Mouse (Mus musculus): ENCODE measurements around the gene Pum1. TPM values are rescaled to one million over a fixed set of nuclear protein-coding genes. Genes with fewer than 3 reads are reported as not detected.

Pum1 gene
- polyA plus RNA-seq, 2 experiments, result 69.5 to 83.8 TPM

GRCm38 (mm10) chr4:130749566-130749965 lies 86.4 kb downstream of the Pum1 start:
- H3K4me3 ChIP-seq (replicated peaks; ENCODE audit: low read length), result no peak overlapping the region
- H3K9ac ChIP-seq (ENCODE audit: low read depth, low read length, severe bottlenecking), result no peak overlapping the region
- no peak for TF ChIP-seq POLR2A (IDR thresholded peaks at IDR 0.05; ENCODE audit: borderline replicate concordance, extremely low read depth, insufficient read depth, insufficient read length)
- DNase-seq (ENCODE audit: low spot score) (no peak), ATAC-seq (ENCODE audit: low FRiP score, low read depth) (no peak)
- 86% methylated on average over 7 of the region's 7 CpGs for WGBS
- H3K4me2 ChIP-seq (replicated peaks; ENCODE audit: low read depth, low read length, severe bottlenecking), result no peak overlapping the region
- H3K27me3 ChIP-seq (ENCODE audit: control insufficient read depth, insufficient read depth, low read length), result no peaks in the 10 kb centered on the region
- no peaks in the 10 kb centered on the region for H3K9me3 ChIP-seq (ENCODE audit: control insufficient read depth, low read length)
- H3K4me1 ChIP-seq (ENCODE audit: control insufficient read depth, insufficient read depth, low read length), result no peaks in the 10 kb centered on the region
- no peak overlapping the region for H3K27ac ChIP-seq (replicated peaks; ENCODE audit: low read depth, low read length)
- H3K36me3 ChIP-seq (ENCODE audit: control insufficient read depth, insufficient read depth, low read length), result peaks cover 96% of the 10 kb centered on the region

- Histone ChIP-seq H3K27me3 (ENCODE audit: control insufficient read depth, insufficient read depth, low read length) (no peaks in the 10 kb centered on the region), H3K9ac (ENCODE audit: low read depth, low read length, severe bottlenecking) (no peak overlapping the region), H3K36me3 (ENCODE audit: control insufficient read depth, insufficient read depth, low read length) (peaks cover 90% of the 10 kb centered on the region)
Measured at GRCm38 (mm10) chr4:130751966-130752365, 88.8 kb downstream of the Pum1 start.

GRCm38 (mm10) chr4:130752591-130752990 lies 89.5 kb downstream of the Pum1 start:
- Histone ChIP-seq H3K27me3 (ENCODE audit: control insufficient read depth, insufficient read depth, low read length) (no peaks in the 10 kb centered on the region), H3K36me3 (ENCODE audit: control insufficient read depth, insufficient read depth, low read length) (peaks cover 89% of the 10 kb centered on the region), H3K27ac (replicated peaks; ENCODE audit: low read depth, low read length) (no peak overlapping the region), H3K4me1 (ENCODE audit: control insufficient read depth, insufficient read depth, low read length) (no peaks in the 10 kb centered on the region), H3K9me3 (ENCODE audit: control insufficient read depth, low read length) (no peaks in the 10 kb centered on the region), H3K4me3 (replicated peaks; ENCODE audit: low read length) (no peak overlapping the region), H3K4me2 (replicated peaks; ENCODE audit: low read depth, low read length, severe bottlenecking) (no peak overlapping the region), H3K9ac (ENCODE audit: low read depth, low read length, severe bottlenecking) (no peak overlapping the region)
- no peak for TF ChIP-seq POLR2A (IDR thresholded peaks at IDR 0.05; ENCODE audit: borderline replicate concordance, extremely low read depth, insufficient read depth, insufficient read length)
- no peak for ATAC-seq (ENCODE audit: low FRiP score, low read depth)
- no peak for DNase-seq (ENCODE audit: low spot score)
- 72% methylated on average over 7 of the region's 7 CpGs for WGBS

More at GRCm38 (mm10) chr4:130751966-130752365, 88.8 kb downstream of the Pum1 start:
- TF ChIP-seq POLR2A (IDR thresholded peaks at IDR 0.05; ENCODE audit: borderline replicate concordance, extremely low read depth, insufficient read depth, insufficient read length), result no peak
- Histone ChIP-seq H3K4me1 (ENCODE audit: control insufficient read depth, insufficient read depth, low read length) (no peaks in the 10 kb centered on the region), H3K27ac (replicated peaks; ENCODE audit: low read depth, low read length) (no peak overlapping the region), H3K9me3 (ENCODE audit: control insufficient read depth, low read length) (no peaks in the 10 kb centered on the region), H3K4me2 (replicated peaks; ENCODE audit: low read depth, low read length, severe bottlenecking) (no peak overlapping the region), H3K4me3 (replicated peaks; ENCODE audit: low read length) (no peak overlapping the region)
- DNase-seq (ENCODE audit: low spot score), result no peak
- no peak for ATAC-seq (ENCODE audit: low FRiP score, low read depth)
- 89% methylated on average over 2 of the region's 2 CpGs for WGBS

- TF ChIP-seq POLR2A (IDR thresholded peaks at IDR 0.05; ENCODE audit: borderline replicate concordance, extremely low read depth, insufficient read depth, insufficient read length), result no peak
- no peak overlapping the region for H3K27ac ChIP-seq (replicated peaks; ENCODE audit: low read depth, low read length)
- H3K27me3 ChIP-seq (ENCODE audit: control insufficient read depth, insufficient read depth, low read length), result no peaks in the 10 kb centered on the region
- ATAC-seq (ENCODE audit: low FRiP score, low read depth), result no peak
- H3K4me2 ChIP-seq (replicated peaks; ENCODE audit: low read depth, low read length, severe bottlenecking), result no peak overlapping the region
- no peak overlapping the region for H3K4me3 ChIP-seq (replicated peaks; ENCODE audit: low read length)
- H3K9me3 ChIP-seq (ENCODE audit: control insufficient read depth, low read length), result no peaks in the 10 kb centered on the region
- no peak overlapping the region; the same call in 1 of the 2 replicates for H3K9ac ChIP-seq (ENCODE audit: low read depth, low read length, severe bottlenecking)
- no peak for DNase-seq (ENCODE audit: low spot score)
- peaks cover 90% of the 10 kb centered on the region for H3K36me3 ChIP-seq (ENCODE audit: control insufficient read depth, insufficient read depth, low read length)
- 65% methylated on average over 5 of the region's 5 CpGs for WGBS
- no peaks in the 10 kb centered on the region for H3K4me1 ChIP-seq (ENCODE audit: control insufficient read depth, insufficient read depth, low read length)
Measured at GRCm38 (mm10) chr4:130753755-130754154, 90.6 kb downstream of the Pum1 start.

GRCm38 (mm10) chr4:130754776-130755175 lies 91.7 kb downstream of the Pum1 start:
- H3K9ac ChIP-seq (ENCODE audit: low read depth, low read length, severe bottlenecking), result no peak overlapping the region
- no peaks in the 10 kb centered on the region for H3K4me1 ChIP-seq (ENCODE audit: control insufficient read depth, insufficient read depth, low read length)
- no peak for ATAC-seq (ENCODE audit: low FRiP score, low read depth)
- no peak for TF ChIP-seq POLR2A (IDR thresholded peaks at IDR 0.05; ENCODE audit: borderline replicate concordance, extremely low read depth, insufficient read depth, insufficient read length)
- 43% methylated on average over 2 of the region's 2 CpGs for WGBS
- DNase-seq (ENCODE audit: low spot score), result no peak
- H3K27me3 ChIP-seq (ENCODE audit: control insufficient read depth, insufficient read depth, low read length), result no peaks in the 10 kb centered on the region
- no peak overlapping the region for H3K4me3 ChIP-seq (replicated peaks; ENCODE audit: low read length)
- H3K36me3 ChIP-seq (ENCODE audit: control insufficient read depth, insufficient read depth, low read length), result peaks cover 92% of the 10 kb centered on the region
- H3K27ac ChIP-seq (replicated peaks; ENCODE audit: low read depth, low read length), result no peak overlapping the region
- no peak overlapping the region for H3K4me2 ChIP-seq (replicated peaks; ENCODE audit: low read depth, low read length, severe bottlenecking)
- no peaks in the 10 kb centered on the region for H3K9me3 ChIP-seq (ENCODE audit: control insufficient read depth, low read length)

- Histone ChIP-seq H3K4me3 (replicated peaks; ENCODE audit: low read length) (no peak overlapping the region), H3K4me1 (ENCODE audit: control insufficient read depth, insufficient read depth, low read length) (no peaks in the 10 kb centered on the region), H3K4me2 (replicated peaks; ENCODE audit: low read depth, low read length, severe bottlenecking) (no peak overlapping the region), H3K9me3 (ENCODE audit: control insufficient read depth, low read length) (no peaks in the 10 kb centered on the region), H3K9ac (ENCODE audit: low read depth, low read length, severe bottlenecking) (no peak overlapping the region), H3K27ac (replicated peaks; ENCODE audit: low read depth, low read length) (no peak overlapping the region), H3K36me3 (ENCODE audit: control insufficient read depth, insufficient read depth, low read length) (peaks cover 89% of the 10 kb centered on the region), H3K27me3 (ENCODE audit: control insufficient read depth, insufficient read depth, low read length) (no peaks in the 10 kb centered on the region)
- 84% methylated on average over 2 of the region's 2 CpGs for WGBS
- no peak for DNase-seq (ENCODE audit: low spot score)
- ATAC-seq (ENCODE audit: low FRiP score, low read depth), result no peak
- no peak for TF ChIP-seq POLR2A (IDR thresholded peaks at IDR 0.05; ENCODE audit: borderline replicate concordance, extremely low read depth, insufficient read depth, insufficient read length)
Measured at GRCm38 (mm10) chr4:130759875-130760274, 96.8 kb downstream of the Pum1 start.
